Mouse (Mus musculus): ENCODE measurements around the gene Cacna2d4.

The Cacna2d4 gene

DNA sequence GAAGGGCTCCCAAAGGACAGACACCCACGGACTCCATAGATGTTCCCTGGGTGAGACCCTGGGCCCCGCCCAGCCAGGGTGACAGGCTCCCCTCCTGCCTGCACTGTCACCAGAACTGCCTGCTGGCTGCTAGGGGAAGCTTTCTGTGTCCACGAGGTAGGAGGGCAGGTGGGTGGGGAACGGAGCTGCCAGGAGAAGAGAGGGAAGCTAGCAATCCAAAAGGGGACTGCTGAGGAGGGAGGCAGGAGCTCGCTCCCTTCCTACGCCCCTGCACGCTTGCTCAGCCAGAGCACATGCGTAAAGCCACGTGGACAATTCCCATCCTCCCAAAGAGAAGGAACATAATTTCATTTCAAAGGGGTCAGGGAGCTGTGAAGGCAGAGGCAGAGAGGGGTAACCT is 73.8 kb downstream of the Cacna2d4 start:
- no peak for DNase-seq (ENCODE audit: low read depth, low spot score)

DNA sequence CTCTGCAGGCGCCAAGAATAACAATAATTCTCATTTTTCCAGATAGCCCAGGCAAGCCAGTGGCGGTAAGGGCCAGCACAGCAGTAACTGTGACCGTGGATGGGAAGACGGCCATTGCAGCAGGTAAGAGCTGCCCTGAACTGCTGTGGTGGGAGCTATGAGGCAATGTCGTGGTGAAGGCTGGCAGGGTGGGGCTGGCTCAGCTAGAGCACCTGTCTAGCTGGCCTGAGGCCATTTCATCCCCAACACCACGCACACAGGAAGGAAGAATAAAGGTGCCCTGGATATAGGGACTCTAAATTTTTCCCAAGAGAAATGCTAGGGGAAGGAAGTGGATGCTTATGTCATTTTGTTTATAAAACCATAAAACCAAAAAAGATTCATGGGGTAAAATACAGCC is 76.1 kb downstream of the Cacna2d4 start:
- DNase-seq (ENCODE audit: low read depth, low spot score), result no peak

DNA sequence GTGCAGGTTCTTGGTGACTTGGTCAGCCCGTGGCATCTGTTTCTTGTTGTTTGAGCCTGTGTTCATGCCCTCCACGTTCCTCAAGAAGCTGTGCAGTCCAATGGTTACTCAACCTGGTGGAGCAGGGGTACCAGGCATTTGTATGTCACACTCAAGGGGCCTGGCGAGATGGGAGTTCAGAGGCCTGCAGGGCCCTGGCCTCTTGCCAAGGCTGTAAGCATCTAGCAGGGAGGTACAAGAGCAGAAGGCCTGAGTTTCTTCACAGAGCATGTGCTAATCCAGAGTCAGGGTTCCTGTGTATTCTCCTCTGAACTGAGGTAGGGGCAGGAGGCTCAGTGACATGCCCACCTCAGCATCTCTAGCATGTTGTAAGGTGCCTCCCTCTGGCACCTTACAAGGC is 76.8 kb downstream of the Cacna2d4 start:
- DNase-seq (ENCODE audit: low read depth, low spot score), result no peak

DNA sequence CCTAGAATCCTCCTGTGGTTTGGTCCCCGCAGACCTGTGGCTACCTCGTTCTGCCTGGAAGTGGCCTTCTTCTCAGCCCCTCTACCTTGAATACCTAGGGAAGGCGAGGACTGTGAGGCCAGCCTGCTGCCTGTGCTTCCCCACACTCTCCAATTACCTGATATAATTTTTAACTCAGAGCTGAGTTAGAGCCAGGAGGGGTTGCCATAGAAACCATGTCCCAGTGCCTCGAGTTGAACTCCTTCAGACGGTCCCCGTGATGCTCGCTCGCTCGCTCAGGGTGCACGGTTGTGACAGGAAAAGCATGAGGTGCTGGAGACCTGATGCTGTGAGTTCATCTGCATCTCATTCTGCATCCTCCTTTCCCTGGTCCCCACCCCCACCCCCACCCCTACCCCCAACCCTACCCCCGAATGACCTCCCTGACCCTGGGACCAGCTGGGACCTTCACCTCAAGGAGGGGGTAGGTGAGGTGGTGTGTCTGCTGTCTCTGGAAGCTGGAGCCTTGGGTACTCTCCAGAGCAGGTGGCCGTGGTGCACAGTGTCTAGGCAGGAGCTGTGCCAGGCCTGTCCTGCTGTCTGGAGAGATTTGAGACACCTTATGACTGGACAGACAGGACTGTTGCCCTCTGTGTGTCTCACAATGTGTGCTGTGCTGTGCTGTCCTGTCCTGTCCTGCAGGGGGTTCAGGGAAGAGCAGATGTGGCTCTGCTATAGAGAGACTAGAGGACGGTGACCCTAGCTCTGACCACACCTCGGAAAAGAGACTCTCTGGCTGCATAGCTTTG is 77.5 kb downstream of the Cacna2d4 start:
- DNase-seq (ENCODE audit: low read depth, low spot score), result no peak

DNA sequence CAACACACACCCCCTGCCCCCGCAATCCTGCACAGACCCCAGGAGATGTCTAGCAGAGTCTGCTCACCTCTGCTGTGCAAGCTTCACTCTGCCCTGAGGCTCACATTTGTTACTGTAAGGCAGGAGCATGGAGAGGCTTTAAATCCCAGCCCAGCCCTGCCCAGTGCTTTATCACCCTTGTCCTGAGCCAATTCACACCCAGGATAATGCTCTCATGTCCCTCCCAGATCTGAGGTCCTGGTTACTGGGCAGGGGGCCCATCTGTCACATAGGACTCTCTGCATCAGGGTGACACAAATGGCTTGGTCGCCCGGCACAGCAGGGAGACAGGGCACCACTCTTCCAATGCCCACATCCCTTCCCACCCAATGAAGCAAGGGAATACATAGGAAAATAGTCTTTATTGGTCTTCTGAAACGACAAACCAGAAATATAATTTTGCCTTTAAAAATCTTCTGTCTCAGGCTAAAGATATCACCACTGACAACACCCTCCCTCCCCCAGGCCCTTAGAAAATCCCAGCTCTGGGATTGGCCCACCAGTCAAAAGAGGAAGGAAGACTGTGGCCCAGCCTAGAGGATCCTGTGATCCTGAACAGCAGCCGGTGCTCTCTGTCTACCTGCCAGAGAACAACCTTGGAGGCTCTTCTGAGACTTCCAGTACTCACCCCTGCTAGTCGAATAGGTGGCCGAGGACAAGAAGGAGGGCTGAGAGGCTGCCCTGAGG is 78.6 kb downstream of the Cacna2d4 start:
- no peak for DNase-seq (ENCODE audit: low read depth, low spot score)

DNA sequence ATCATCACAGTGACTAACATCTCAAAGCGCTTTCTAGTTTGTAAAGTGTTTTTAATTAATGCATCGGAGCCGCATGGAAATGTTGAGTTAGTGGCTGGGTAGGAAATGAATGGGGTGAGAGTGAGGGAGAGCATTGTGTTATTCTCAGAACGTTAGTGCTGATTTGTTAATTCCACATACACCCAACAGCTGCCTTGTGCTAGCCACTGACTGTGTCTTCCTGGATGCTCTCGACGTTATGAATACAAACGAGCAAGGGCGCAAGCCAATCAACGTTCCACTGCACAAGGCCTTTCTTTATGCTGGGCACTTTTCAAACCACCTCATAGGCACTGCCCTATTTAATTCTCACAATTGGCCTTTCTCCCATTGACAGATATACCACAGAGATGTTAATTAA is 82.4 kb downstream of the Cacna2d4 start:
- no peak for DNase-seq (ENCODE audit: low read depth, low spot score)

DNA sequence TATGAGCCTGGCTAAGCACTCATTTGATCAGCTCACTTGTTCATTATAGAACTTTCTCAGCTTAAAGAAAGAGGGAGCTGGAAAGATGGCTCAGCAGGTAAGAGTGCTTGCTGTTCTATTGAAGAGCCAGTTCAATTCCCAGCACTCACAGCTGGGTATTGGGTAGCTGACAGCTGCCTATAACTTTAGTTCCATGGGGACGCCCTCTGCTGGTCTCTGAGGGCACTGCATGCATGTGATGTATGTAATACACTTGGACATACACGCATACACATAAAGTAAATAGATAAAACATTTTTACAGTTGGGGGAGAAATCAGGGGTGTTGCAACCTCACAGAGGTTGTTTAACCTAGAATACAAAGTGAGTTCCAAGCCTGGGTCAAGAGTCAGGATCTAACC is 83.0 kb downstream of the Cacna2d4 start:
- DNase-seq (ENCODE audit: low read depth, low spot score), result no peak

DNA sequence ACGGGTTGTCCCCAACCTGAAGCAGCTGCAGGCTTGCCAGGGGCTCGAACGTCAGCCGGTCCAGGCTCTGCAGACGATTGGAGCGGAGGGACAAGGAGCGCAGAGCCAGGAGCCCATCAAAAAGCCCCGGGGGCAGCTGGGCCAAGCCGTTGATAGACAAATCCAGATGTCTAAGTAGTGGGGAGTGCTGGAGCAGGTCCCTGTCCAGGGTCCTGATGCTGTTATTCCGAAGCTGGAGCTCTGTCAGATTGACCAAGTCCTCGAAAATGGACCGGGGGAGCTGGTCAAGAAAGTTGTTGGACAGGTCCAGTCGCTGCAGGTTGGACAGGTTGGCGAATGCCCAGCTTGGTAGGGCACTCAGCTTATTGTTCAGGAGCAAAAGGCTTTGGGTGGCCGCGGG is 84.2 kb downstream of the Cacna2d4 start:
- DNase-seq (ENCODE audit: low read depth, low spot score), result no peak

DNA sequence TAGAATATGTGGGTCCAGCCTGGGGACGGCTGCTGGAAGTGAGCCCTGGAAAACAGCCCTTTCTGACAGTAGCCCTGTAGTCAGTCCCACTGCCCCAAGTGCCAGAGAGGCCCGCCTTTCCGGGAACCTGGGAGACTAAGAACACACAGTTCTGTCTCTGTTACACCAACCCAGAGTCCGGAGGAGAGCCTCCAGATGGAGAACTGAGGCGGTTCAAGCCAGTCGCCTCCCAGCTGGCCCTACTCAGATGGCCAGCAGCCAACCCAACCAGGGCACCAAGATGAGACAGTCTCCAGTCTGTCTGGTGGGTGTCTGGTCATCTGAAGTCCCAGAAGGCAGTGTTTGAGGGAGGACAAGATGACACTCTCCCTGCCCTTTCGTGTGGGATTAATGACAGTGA is 85.4 kb downstream of the Cacna2d4 start:
- DNase-seq (ENCODE audit: low read depth, low spot score), result peak; percentile 32

DNA sequence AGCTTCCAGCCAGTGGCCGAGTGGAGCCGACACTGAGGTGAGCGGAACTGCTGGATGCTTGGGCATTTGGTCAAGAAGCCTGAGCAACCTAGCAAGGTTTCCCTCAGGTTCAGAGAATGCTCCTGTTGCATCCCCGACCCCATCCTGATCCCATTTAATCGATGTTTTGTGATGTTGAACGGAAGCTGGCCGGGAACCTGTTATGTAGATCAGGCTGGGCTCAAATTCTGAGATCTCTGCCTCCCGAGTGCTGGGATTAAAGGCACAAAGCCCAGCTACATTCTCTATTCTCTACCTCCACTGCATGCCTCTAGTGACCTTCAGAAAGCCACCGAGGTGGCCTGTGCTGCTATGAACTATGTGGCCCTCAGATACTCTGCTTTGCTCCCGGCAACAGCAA is 88.5 kb downstream of the Cacna2d4 start:
- no peak for DNase-seq (ENCODE audit: low read depth, low spot score)

DNA sequence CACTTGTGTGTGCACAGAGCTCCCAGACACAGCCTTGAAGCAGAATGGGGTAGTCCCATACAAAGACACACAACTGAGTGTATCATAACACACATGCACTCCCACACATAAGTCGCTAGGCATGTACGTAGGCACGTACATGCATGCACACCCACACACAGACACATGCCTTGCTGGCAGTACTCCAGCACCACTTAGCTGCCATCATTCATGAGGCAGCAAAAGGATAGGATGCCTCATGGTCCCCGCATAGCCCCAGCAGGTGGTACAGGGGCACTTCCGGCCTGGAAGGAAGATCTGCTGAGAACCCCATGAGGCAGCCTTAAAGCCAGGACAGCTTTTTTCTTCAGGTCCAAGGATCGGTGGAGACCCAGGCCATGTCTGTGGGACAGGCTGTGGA is 89.7 kb downstream of the Cacna2d4 start:
- DNase-seq (ENCODE audit: low read depth, low spot score), result no peak

DNA sequence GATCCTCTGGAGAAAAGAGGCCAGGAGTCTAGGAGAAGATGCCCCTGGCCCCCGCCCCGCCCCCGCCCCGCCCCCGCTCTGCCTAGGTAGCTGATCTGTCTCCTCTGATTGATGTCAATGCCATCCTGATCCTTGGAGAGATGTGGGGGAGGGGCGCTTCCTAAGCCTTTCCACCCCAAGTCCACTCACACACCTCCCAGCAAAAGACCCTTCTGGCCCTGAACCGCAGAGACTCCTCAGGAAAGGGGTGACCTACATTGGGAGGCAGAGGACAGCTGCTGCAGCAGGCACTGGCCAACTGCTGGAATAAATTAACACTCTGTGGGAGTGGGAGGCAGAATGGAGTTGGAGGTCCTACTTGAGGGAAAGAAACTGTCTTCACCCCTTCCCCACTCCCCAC is 90.2 kb downstream of the Cacna2d4 start:
- no peak for DNase-seq (ENCODE audit: low read depth, low spot score)

DNA sequence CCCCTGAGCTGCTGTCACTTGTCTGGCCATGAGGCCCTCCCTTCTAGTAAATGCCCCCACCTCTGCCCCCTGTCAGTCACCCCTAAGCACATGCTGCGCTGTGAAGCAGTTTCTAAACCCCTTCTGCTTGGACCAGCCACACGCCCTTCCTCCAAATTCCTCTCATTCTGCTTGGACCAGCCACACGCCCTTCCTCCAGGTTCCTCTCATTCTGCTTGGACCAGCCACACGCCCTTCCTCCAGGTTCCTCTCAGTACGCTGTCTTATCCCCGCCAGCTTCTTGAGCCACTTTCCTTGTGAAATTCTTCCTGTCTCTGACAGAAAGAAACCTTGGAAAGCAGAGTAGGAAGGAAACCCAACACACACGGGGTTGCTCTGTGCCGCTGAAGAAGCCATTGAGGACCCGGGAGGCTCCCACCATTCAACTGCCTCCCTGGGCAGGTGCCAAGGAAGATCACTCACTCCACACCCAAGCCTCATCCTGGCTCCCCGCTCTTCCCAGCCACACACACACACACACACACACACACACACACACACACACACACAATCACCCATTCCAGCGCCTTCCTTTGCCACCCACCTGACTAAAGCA is 92.3 kb downstream of the Cacna2d4 start:
- no peak for DNase-seq (ENCODE audit: low read depth, low spot score)

DNA sequence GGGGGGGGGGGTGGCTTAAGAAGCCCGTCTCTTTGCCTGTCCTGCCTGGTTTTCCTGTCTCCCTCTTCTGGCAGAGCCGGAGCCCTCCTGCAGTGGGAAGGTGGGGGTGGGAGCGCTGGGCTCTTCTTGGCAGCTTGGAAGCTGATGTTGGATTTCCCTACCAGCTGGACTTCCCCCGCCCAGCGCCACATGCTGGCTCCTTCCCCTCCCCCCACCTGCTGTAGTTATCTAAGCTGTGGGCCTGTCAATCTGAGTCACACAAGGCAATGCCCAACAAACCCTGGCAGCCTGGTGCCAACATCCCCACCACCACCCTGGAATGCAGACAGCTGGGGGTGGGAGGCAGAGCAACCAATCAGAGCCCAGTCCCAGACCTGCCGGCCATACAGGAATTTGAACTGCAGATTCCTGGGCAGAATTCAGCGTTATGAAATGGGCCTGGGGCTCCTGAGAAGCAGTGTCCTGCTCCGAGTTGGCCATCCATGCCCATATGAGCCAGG is 92.9 kb downstream of the Cacna2d4 start:
- peak; percentile 44 for DNase-seq (ENCODE audit: low read depth, low spot score)

DNA sequence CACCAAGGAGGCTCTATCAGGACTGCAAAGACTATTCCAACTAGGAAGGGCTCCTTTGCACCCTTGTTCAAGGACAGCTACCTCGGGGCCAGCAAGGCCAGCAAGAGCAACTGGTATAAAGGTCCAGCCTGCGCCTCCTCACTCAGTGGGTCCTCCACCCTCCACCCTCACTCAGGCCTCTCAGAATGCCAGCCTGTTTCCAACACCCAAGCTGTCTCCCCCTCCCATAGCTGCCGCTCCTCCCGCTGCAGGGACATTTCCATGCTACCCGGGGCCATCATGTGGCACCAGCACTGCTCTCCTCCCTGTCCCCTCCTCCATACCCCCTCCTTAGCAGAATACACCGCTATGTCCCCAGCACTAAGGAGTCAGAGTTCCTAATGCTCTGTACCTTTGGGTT is 93.6 kb downstream of the Cacna2d4 start:
- DNase-seq (ENCODE audit: low read depth, low spot score), result no peak

DNA sequence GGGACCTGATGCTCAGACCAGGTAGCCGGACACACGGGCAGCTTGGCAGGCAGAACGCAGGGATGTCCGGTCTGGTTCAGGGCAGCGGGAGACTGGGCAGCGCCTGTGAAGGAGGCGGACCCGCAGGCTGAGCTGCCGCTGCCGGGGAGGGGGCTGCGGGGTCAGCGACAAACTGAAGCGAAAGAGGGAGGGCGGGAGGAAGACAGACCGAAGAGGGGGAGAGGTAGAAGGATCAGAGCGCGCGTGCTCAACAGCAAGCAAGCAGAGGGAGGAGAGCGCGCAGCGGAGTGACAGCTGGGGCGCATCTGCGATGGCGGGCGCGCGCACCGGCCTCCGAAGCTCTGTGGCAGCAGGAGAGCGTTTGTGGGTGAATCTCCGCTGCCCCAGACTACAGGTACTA is 94.2 kb downstream of the Cacna2d4 start, which contains the start of gene Lrtm2:
Lrtm2 (minus strand) TSS at position 261 of the 400 bp plus-strand sequence.
- DNase-seq (ENCODE audit: low read depth, low spot score), result no peak

DNA sequence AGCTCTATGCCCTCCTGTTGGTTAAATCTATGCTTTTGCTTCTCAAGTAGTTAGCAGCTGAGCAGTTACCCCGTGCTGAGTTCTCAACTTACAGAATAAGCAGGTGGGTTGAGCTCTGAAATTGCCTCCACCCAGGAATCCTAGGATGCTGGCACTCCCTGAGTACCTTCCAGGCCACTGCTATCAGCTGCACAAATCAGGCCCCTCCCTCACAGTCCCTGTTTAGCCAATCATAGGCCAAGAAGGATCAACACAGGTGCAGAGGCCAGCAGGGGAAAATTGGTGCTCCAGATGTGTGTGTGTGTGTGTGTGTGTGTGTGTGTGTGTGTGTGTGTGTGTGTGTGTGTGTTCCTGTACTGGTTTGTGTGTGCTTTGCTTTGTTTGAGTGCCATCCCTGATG is 95.8 kb downstream of the Cacna2d4 start:
- no peak for DNase-seq (ENCODE audit: low read depth, low spot score)

DNA sequence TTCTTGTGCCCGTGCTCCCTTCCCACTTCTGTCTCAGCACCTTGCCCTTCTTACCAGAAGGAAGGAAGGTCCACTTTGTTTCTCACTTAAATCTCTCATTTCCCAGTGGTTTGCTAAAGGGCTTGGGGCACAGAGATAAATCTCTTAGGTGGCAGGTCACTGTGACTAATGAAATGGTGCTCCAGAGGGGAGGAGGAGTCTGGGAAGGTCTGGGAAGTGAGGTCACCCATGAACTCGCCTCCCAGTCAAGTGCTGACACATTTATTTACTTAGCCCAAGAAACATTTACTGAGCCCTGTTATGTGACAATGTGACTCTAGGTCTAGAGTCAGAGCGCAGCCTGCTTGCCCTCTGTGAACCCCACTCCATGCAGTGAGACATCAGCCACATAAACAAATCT is 96.9 kb downstream of the Cacna2d4 start:
- DNase-seq (ENCODE audit: low read depth, low spot score), result no peak

DNA sequence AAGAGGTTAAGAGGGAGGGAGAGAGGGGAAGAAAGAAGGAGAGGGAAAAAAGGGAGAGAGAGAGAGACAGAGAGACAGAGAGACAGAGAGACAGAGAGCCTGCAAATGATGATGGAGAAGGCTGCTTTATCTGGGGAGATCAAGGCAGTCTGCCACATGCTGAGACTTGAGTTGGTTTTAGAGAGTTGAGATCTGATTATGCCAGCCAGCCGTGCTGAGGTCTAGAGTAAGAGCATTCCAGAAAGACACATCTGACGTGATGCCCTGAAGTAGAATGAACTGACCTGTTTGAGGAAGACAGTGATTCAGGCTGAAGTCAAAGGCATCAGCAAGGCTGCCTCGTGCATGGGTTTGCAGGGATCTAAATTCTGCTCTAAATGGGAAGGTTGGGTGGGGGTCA is 97.5 kb downstream of the Cacna2d4 start:
- DNase-seq (ENCODE audit: low read depth, low spot score), result no peak

DNA sequence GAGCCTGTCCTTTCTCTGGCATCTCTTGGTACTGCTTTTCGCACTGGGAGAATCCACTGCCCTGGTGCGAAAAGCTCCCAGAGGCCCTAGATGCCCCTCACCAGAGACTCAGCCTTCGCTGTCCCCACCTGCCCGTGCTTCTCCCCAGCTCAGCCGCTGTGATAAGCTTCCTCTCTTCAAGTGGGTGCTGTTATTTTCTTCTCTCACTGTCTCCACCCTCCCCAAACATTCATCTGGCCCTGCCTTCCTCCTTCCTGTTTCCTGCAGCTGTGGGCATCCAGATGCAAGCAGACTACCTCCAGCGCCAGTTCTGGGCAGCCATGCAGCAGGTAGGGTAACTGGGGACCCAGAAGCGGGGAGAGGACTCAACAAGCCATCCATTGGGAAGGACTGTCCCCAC is 99.8 kb downstream of the Cacna2d4 start:
- no peak for DNase-seq (ENCODE audit: low read depth, low spot score)

DNA sequence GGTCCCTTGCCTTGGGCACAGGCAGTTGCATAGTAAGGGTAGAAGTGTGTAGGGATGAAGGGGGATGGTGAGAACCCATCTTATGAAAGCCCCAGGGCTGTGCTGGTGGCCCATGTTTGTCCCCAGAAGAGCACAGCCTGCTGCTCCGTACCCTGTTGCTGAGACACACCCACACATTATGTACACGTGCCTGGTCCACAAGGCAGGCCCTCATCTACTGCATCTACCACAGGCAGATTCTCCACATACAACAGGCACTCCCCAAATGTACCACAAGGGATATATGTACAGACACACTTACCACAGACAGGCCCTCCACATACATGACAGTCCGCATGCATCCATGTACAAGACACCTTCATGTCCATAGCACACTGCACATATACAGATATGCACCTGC is 101.0 kb downstream of the Cacna2d4 start:
- DNase-seq (ENCODE audit: low read depth, low spot score), result no peak

DNA sequence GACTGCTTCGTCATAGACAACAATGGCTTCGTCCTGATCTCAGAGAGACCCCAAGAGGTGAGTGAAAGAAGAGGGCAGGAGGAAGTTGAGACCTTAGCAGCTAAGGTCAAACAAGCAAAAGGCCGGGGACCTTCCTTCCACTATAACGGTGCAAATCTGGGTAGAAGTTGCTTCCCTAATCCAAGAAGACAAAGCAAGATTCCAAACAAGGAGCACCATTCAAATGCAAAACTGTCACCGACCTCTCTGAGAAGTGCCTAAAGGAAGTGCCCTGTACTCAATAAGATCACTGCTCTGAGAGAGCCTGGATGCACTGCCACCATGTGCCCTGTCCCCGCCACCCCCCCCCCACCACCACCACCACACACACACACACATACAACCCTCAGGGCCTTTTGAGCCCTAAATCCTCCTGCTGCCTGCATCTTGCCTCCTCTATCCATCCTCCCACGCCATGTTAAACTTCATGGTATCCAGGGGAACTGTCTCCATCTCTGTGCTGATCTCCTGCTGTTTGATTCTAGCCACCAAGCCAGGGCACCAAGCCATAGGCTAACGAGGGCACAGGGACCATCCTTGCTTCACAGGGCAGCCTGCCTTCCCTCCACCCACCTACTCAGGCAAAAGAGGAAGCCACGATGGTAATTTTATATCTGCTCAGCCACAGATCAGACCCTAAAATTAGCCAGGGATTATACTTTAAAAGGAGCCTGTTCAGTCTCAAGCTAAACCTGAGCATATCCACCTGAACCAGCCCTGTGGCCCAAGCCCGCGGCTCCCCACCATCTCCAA is 102.0 kb downstream of the Cacna2d4 start:
- no peak for DNase-seq (ENCODE audit: low read depth, low spot score)
